Mouse (Mus musculus): ENCODE measurements at regions not wholly inside any gene's neighbourhood (a gene's known extent, or its start where the extent isn't known, plus 50 kb on each side); places are given as distances from the start of the nearest gene placed in this dataset.
A peak's percentile ranks its signal among the peaks of the same experiment; 100 is the strongest.

DNA sequence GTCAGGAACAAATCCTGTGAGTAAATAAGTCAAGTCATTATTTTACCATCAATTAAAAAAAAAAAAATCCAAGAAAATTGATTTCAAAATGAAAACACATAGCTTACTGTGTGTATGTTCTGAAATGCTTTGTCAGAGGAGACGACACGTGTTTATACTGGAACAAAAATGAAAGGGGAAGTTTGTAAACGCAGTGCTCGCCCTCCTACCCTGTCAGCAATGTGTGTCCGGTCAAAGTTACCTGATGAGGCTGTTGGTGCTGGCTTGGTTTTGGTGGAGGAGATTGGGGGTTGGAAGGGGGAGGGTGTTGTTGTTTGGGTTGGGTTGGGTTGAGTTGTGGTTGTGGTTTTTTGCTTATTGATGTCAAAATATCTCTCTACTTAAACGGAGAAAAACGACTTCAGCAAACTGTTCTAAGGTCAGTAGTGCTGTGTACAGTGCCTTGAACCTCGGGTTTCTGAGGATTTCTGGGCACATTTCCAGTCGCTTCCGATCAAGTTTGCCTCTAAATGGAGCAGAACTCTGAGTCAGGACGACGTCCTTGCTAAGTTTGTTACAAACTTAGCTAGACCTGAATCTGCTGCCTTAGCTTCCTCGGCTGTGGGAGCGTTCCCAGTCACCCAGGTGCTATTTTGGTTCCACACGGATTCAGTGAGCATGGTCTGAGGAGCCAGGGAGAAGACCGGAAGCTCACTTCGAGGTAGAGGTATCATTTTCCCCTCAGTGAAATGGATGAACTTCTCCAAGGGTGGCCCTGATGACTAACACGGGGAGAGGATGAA lies 111.6 kb upstream of the Frmd6 start:
- H3K27ac ChIP-seq = no peak overlapping the region
- H3K9me3 ChIP-seq = no peaks in the 10 kb centered on the region
- WGBS = 59% methylated on average over 18 of the region's 18 CpGs
- H3K4me3 ChIP-seq (replicated peaks) = no peak overlapping the region
- no peaks in the 10 kb centered on the region for H3K36me3 ChIP-seq
- H3K27me3 ChIP-seq (replicated peaks) = no peaks in the 10 kb centered on the region
- H3K4me2 ChIP-seq (replicated peaks) = no peak overlapping the region
- ATAC-seq = no peak
- no peak overlapping the region for H3K9ac ChIP-seq
- 0 out of 2 replicates have a peak, but pooled peaks cover 2% of the 10 kb centered on the region for H3K4me1 ChIP-seq (replicated peaks)

DNA sequence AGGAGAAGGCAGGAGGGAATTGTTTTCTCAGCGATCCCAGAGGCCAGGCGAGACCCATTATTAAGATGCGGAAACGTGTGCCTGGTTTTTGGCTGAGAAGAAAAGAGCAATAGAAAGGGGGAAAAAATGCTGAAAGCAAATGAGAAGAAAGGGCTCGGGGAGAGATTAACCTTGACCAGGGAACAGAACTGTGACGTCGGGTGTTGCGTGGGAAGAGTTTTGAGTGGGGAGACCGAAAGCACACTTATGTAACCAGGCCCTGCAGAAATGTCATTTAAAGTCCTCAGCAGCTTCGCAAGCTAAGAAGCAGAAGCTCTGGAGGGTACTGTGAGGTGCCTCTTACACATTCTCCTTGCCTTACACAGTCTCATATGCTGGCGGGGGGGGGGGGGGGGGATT lies 111.0 kb upstream of the Frmd6 start:
- Histone ChIP-seq H3K27ac (no peak overlapping the region), H3K4me2 (replicated peaks) (no peak overlapping the region), H3K4me3 (replicated peaks) (no peak overlapping the region), H3K27me3 (replicated peaks) (no peaks in the 10 kb centered on the region), H3K9ac (no peak overlapping the region), H3K4me1 (replicated peaks) (0 out of 2 replicates have a peak, but pooled peaks cover 2% of the 10 kb centered on the region), H3K9me3 (no peaks in the 10 kb centered on the region), H3K36me3 (no peaks in the 10 kb centered on the region)
- ATAC-seq = no peak
- 79% methylated on average over 11 of the region's 11 CpGs for WGBS

DNA sequence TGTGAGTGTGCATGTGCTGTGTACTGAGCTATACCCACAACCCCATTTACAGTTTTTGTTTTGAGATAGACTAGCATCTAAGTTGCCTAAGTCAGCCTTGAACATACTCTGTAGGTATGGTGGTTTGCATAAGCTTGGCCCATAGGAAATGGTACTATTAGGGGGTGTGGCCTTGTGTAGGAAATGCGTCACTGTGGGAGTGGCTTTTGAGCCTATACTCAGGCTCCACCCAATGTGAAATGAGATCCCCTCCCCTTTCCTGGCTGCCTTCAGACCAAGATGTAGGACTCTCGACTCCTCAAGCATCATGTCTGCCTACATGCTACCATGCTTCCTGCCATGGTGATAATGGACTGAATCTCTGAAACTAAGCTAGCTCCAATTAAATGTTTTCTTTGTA lies 109.5 kb upstream of the Frmd6 start:
- no peak overlapping the region for H3K27ac ChIP-seq
- no peak overlapping the region for H3K4me3 ChIP-seq (replicated peaks)
- 0 out of 2 replicates have a peak, but pooled peaks cover 6% of the 10 kb centered on the region for H3K4me1 ChIP-seq (replicated peaks)
- WGBS = 92% methylated on average over 2 of the region's 2 CpGs
- ATAC-seq = no peak
- H3K27me3 ChIP-seq (replicated peaks) = no peaks in the 10 kb centered on the region
- H3K36me3 ChIP-seq = no peaks in the 10 kb centered on the region
- no peak overlapping the region for H3K9ac ChIP-seq
- no peak overlapping the region for H3K4me2 ChIP-seq (replicated peaks)
- H3K9me3 ChIP-seq = no peaks in the 10 kb centered on the region

- no peaks in the 10 kb centered on the region for H3K27me3 ChIP-seq (replicated peaks)
- ATAC-seq = no peak
- H3K4me3 ChIP-seq (replicated peaks) = no peak overlapping the region
- no peaks in the 10 kb centered on the region for H3K9me3 ChIP-seq
- H3K4me1 ChIP-seq (replicated peaks) = 0 out of 2 replicates have a peak, but pooled peaks cover 4% of the 10 kb centered on the region
- no peak overlapping the region for H3K4me2 ChIP-seq (replicated peaks)
- H3K36me3 ChIP-seq = no peaks in the 10 kb centered on the region
- H3K27ac ChIP-seq = no peak overlapping the region
- WGBS = 40% methylated on average over 1 of the region's 1 CpGs
- no peak overlapping the region for H3K9ac ChIP-seq
Observed at GRCm38 (mm10) chr12:70718602-70719001, 106.7 kb upstream of the Frmd6 start.

- Histone ChIP-seq H3K9ac (no peak overlapping the region), H3K27me3 (replicated peaks) (no peaks in the 10 kb centered on the region), H3K4me1 (replicated peaks) (0 out of 2 replicates have a peak, but pooled peaks cover 4% of the 10 kb centered on the region), H3K36me3 (no peaks in the 10 kb centered on the region), H3K27ac (no peak overlapping the region), H3K9me3 (no peaks in the 10 kb centered on the region), H3K4me3 (replicated peaks) (no peak overlapping the region), H3K4me2 (replicated peaks) (no peak overlapping the region)
- 58% methylated on average over 4 of the region's 4 CpGs for WGBS
- no peak for ATAC-seq
Observed at GRCm38 (mm10) chr12:70719255-70719654, 106.1 kb upstream of the Frmd6 start.

GRCm38 (mm10) chr12:70720178-70720894 lies 105.0 kb upstream of the Frmd6 start:
- Histone ChIP-seq H3K4me1 (replicated peaks) (0 out of 2 replicates have a peak, but pooled peaks cover 4% of the 10 kb centered on the region), H3K9me3 (no peaks in the 10 kb centered on the region), H3K9ac (no peak overlapping the region), H3K4me3 (replicated peaks) (no peak overlapping the region), H3K27me3 (replicated peaks) (no peaks in the 10 kb centered on the region), H3K27ac (no peak overlapping the region), H3K4me2 (replicated peaks) (no peak overlapping the region), H3K36me3 (no peaks in the 10 kb centered on the region)
- ATAC-seq = no peak; the same call in 1 of the 2 replicates
- 56% methylated on average over 12 of the region's 12 CpGs for WGBS

DNA sequence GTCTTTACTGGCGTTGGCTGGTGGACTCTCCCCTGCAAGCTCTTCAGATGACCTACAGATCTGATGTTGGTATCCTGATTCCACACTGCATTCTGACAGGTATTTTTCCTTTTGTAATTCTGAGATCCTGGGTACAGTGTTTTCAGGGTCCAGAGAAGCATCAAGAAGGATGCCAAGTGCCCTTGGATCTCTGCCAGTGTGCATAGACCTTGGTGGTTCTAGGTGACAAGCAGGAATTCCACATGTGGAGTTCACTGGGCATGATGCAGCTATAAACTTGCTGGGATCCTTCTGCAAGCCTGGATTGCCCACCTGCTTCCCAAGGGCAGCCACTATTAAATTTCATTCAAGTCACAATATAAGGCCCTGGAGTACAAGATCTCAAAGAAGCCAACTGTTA lies 100.0 kb upstream of the Frmd6 start:
- H3K4me1 ChIP-seq (replicated peaks) = 0 out of 2 replicates have a peak, but pooled peaks cover 3% of the 10 kb centered on the region
- H3K36me3 ChIP-seq = no peaks in the 10 kb centered on the region
- H3K27me3 ChIP-seq (replicated peaks) = no peaks in the 10 kb centered on the region
- no peak overlapping the region for H3K9ac ChIP-seq
- no peak overlapping the region for H3K4me2 ChIP-seq (replicated peaks)
- 95% methylated on average over 1 of the region's 1 CpGs for WGBS
- H3K4me3 ChIP-seq (replicated peaks) = no peak overlapping the region
- no peak for ATAC-seq
- H3K9me3 ChIP-seq = no peaks in the 10 kb centered on the region
- no peak overlapping the region for H3K27ac ChIP-seq

GRCm38 (mm10) chr12:70727496-70728259 lies 97.6 kb upstream of the Frmd6 start:
- no peak overlapping the region for H3K4me2 ChIP-seq (replicated peaks)
- no peak for ATAC-seq
- no peak overlapping the region for H3K4me3 ChIP-seq (replicated peaks)
- no peak overlapping the region for H3K27ac ChIP-seq
- H3K36me3 ChIP-seq = no peaks in the 10 kb centered on the region
- WGBS = 82% methylated on average over 10 of the region's 10 CpGs
- no peak overlapping the region for H3K9ac ChIP-seq
- H3K27me3 ChIP-seq (replicated peaks) = no peaks in the 10 kb centered on the region
- H3K9me3 ChIP-seq = no peaks in the 10 kb centered on the region
- H3K4me1 ChIP-seq (replicated peaks) = no peaks in the 10 kb centered on the region

GRCm38 (mm10) chr12:70728407-70728806 lies 96.9 kb upstream of the Frmd6 start:
- Histone ChIP-seq H3K4me3 (replicated peaks) (no peak overlapping the region), H3K9me3 (no peaks in the 10 kb centered on the region), H3K36me3 (no peaks in the 10 kb centered on the region), H3K4me2 (replicated peaks) (no peak overlapping the region), H3K4me1 (replicated peaks) (no peaks in the 10 kb centered on the region), H3K27me3 (replicated peaks) (no peaks in the 10 kb centered on the region), H3K9ac (no peak overlapping the region), H3K27ac (no peak overlapping the region)
- no peak for ATAC-seq
- WGBS = 96% methylated on average over 1 of the region's 1 CpGs

DNA sequence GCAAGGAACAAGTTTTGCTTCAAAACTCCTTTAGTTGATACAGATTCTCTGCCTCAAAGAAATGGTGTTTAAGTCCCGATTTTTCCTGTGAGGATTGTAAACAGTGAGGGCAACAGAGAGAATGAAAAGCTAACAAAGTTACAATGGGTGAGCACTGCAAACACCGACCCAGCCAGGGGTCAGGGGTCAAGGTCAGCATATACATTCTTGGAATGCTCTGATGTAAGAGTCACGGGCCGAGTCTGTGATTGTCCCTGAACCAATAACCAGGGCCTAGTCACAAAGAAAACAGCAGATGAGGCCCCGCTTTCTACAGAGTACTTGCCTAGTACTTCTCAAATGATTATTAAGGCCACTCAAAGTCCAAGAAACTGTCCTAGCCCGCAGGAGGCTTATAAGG lies 95.4 kb upstream of the Frmd6 start:
- no peak overlapping the region for H3K4me2 ChIP-seq (replicated peaks)
- 0 out of 2 replicates have a peak, but pooled peaks have one; percentile 34 for ATAC-seq
- H3K9ac ChIP-seq = no peak overlapping the region
- H3K27me3 ChIP-seq (replicated peaks) = no peaks in the 10 kb centered on the region
- H3K36me3 ChIP-seq = no peaks in the 10 kb centered on the region
- H3K4me1 ChIP-seq (replicated peaks) = no peaks in the 10 kb centered on the region
- no peaks in the 10 kb centered on the region for H3K9me3 ChIP-seq
- H3K4me3 ChIP-seq (replicated peaks) = no peak overlapping the region
- WGBS = 36% methylated on average over 6 of the region's 6 CpGs
- H3K27ac ChIP-seq = no peak overlapping the region

DNA sequence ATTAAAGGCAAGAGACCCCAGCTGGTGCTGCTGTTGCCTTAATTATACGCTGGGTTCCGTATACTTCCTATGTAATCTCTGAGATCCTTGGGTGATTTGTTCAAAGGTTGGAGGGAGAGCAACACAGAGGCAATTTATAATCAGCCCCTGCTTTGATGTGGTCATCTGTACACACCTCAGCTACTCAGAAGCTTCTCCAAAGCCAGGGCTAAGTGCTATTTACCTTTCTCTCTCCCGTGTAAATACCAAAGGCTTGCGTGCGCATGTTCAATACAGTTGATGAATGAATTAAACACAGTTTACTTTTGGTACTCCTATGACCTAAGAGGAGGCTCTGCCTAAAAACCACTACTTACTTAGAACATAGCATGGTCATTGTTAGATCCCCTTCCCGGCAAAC lies 93.8 kb upstream of the Frmd6 start:
- Histone ChIP-seq H3K27ac (no peak overlapping the region), H3K4me3 (replicated peaks) (no peak overlapping the region), H3K4me1 (replicated peaks) (no peaks in the 10 kb centered on the region), H3K9me3 (no peaks in the 10 kb centered on the region), H3K4me2 (replicated peaks) (no peak overlapping the region), H3K36me3 (no peaks in the 10 kb centered on the region), H3K9ac (no peak overlapping the region), H3K27me3 (replicated peaks) (no peaks in the 10 kb centered on the region)
- ATAC-seq = no peak
- 70% methylated on average over 6 of the region's 6 CpGs for WGBS

DNA sequence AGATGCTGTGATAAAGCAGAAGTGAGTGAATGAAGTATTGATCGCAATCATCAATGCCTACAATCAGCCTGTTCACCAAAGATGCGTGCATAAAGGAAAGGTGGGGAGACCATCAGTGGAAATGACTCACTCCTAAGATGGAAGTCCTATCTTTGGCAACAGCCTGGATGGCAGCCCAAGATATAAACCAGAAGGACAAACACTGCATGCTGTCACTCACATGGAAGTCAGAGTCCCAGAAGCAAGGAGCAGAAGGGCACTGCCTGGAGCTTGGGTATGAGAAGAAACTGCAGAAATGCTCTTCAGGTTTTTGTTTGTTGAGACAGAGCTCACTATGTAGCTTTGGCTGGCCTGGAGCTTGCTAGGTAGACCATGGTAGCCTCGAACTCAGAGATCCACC lies 92.7 kb upstream of the Frmd6 start:
- H3K27ac ChIP-seq = no peak overlapping the region
- H3K36me3 ChIP-seq = no peaks in the 10 kb centered on the region
- H3K4me3 ChIP-seq (replicated peaks) = no peak overlapping the region
- WGBS = 90% methylated on average over 3 of the region's 3 CpGs
- H3K27me3 ChIP-seq (replicated peaks) = no peaks in the 10 kb centered on the region
- H3K4me1 ChIP-seq (replicated peaks) = no peaks in the 10 kb centered on the region
- ATAC-seq = no peak
- no peak overlapping the region for H3K4me2 ChIP-seq (replicated peaks)
- H3K9me3 ChIP-seq = no peaks in the 10 kb centered on the region
- H3K9ac ChIP-seq = no peak overlapping the region
